Mouse (Mus musculus): ENCODE data around the gene Lce1k. TPM values are rescaled to one million over a fixed set of nuclear protein-coding genes. Genes with fewer than 3 reads are reported as not detected.
A peak's percentile ranks its signal among the peaks of the same experiment; 100 is the strongest.
"Not testable (repeated sequence)": the region's sequence is repeated elsewhere in the genome, so short reads cannot be mapped to it uniquely, and the experiment has no call there.

The Lce1k gene
- total RNA-seq (2014; rRNA removed) (not detected in 2 replicates), polyA plus RNA-seq (2015; fragmentation: Nextera tagmentation; extraction: Ambion mirVana) (not detected in 2 replicates)

DNA sequence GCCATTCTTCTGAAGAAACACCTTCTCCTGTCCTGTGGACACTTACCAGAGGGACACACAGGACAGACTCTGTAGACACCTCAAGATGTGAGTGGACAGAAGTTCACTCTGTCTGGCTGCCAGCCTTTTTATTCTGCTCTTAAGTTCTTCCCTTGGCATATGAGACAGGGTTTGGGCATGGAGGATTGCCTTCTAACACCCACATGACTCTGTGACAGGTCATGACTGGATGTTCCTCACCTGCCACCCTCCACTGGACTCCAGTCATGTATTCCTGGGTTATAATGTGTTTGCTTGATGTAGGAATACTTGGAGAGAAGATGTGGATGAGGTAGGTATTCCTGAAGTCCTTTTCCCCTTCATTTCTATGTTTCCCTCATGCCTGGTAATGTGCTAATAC is at the start of gene Lce1k:
Lce1k (minus strand) TSS at position 101 of the 400 bp plus-strand sequence.
- no peak within 1 kb of the TSS for H3K4me2 ChIP-seq (ENCODE audit: low read depth, low read length)
- no peaks in the 10 kb centered on the region for H3K4me1 ChIP-seq (ENCODE audit: insufficient read depth, low read length)
- no peak within 1 kb of the TSS for H3K9ac ChIP-seq (replicated peaks; ENCODE audit: low read length)
- H3K27me3 ChIP-seq (ENCODE audit: insufficient read depth, low read length): no peaks in the 10 kb centered on the region
- TF ChIP-seq CTCF (IDR thresholded peaks at IDR 0.05; ENCODE audit: low read depth): no peak
- no peak within 1 kb of the TSS for H3K27ac ChIP-seq
- no peak for DNase-seq (ENCODE audit: low spot score)
- H3K4me3 ChIP-seq (ENCODE audit: low read length): no peak within 1 kb of the TSS
- H3K36me3 ChIP-seq (ENCODE audit: insufficient read depth, low read length): no peaks in the 10 kb centered on the region
- no peak for ATAC-seq
- H3K9me3 ChIP-seq (ENCODE audit: low read length): no peaks in the 10 kb centered on the region

DNA sequence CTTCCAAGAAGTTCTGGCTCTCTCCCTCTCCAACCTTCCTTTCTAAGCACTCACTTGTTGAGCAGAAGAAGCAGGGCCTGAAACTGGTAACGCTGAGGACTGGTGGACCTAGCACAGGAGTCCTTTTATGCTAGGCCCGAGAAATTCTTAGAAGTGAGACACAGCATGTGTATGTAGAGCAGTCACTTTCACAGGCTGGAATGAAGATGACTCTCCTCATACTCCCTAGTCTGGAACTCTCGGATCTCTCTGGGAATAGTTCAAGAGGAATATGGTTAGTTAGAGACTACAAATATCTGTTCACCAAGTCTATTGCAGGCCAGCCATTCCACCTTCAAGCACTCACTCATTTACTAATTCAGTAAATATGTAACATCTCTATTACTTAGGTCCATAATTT is 43.5 kb upstream of the Lce1k start, which contains the start of gene Lce1l:
Lce1l (minus strand) TSS at position 101 of the 400 bp plus-strand sequence.
- ATAC-seq (no peak), DNase-seq (ENCODE audit: low spot score) (no peak)
- H3K4me2 ChIP-seq (ENCODE audit: low read depth, low read length): no peak within 1 kb of the TSS
- WGBS: 89% methylated on average over 3 of the region's 3 CpGs
- H3K36me3 ChIP-seq (ENCODE audit: insufficient read depth, low read length): no peaks in the 10 kb centered on the region
- H3K9me3 ChIP-seq (ENCODE audit: low read length): no peaks in the 10 kb centered on the region
- no peak for TF ChIP-seq CTCF (IDR thresholded peaks at IDR 0.05; ENCODE audit: low read depth)
- H3K4me3 ChIP-seq (ENCODE audit: low read length): no peak within 1 kb of the TSS
- H3K27ac ChIP-seq: no peak within 1 kb of the TSS
- H3K27me3 ChIP-seq (ENCODE audit: insufficient read depth, low read length): no peaks in the 10 kb centered on the region
- H3K9ac ChIP-seq (replicated peaks; ENCODE audit: low read length): no peak within 1 kb of the TSS
- H3K4me1 ChIP-seq (ENCODE audit: insufficient read depth, low read length): no peaks in the 10 kb centered on the region

DNA sequence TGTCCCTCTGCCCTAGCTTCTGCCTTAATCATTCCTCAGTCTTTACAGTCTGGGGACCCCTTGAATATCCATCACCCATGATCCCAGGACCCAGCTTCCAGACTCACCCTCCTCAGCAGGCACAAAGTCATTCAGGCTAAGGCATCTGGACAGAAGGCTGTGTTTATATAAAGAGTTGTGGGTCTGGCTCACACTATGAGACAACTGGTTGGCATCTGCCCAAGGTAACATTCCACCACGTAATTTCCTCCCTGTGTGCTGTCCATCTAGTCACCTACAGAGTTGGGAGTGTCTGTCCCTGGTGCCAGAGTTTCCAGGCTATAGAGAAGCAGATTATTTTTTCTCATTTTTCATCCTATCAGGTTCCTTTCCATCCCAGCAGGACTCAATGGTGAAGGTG is 19.4 kb upstream of the Lce1k start, which contains the start of gene Kprp:
Kprp (minus strand) TSS at position 140 of the 400 bp plus-strand sequence.
- H3K27me3 ChIP-seq (ENCODE audit: insufficient read depth, low read length): no peaks in the 10 kb centered on the region
- H3K4me1 ChIP-seq (ENCODE audit: insufficient read depth, low read length): no peaks in the 10 kb centered on the region
- H3K4me3 ChIP-seq (ENCODE audit: low read length): no peak within 1 kb of the TSS
- no peak within 1 kb of the TSS for H3K4me2 ChIP-seq (ENCODE audit: low read depth, low read length)
- TF ChIP-seq CTCF (IDR thresholded peaks at IDR 0.05; ENCODE audit: low read depth): no peak
- no peak within 1 kb of the TSS for H3K27ac ChIP-seq
- 31% methylated on average over 1 of the region's 1 CpGs for WGBS
- no peaks in the 10 kb centered on the region for H3K9me3 ChIP-seq (ENCODE audit: low read length)
- no peaks in the 10 kb centered on the region for H3K36me3 ChIP-seq (ENCODE audit: insufficient read depth, low read length)
- DNase-seq (ENCODE audit: low spot score): no peak
- no peak for ATAC-seq
- no peak within 1 kb of the TSS for H3K9ac ChIP-seq (replicated peaks; ENCODE audit: low read length)

DNA sequence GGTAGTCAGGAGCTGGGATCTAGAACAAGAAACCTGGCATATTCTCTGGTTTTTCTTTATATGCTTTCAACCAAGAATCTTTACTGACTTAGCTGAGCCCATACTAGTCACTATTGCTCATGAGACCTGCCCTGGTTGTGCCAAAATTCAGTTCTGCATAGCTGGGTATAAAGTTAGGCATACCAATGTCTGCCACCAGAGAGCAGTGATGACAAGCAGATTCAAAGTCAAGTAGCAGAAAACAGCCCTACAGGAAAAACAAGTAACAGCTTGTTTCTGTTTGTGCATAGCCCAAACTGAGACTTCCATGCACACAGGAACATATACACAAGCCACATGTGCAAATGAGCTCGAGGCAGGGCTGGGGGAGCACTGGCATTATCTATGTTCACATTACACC is 18.1 kb upstream of the Lce1k start:
- H3K36me3 ChIP-seq (ENCODE audit: insufficient read depth, low read length): no peaks in the 10 kb centered on the region
- peak; percentile 56 for TF ChIP-seq CTCF (IDR thresholded peaks at IDR 0.05; ENCODE audit: low read depth)
- peak; percentile 35; the same call in 1 of the 2 replicates for ATAC-seq
- H3K9ac ChIP-seq (replicated peaks; ENCODE audit: low read length): no peak overlapping the region
- no peaks in the 10 kb centered on the region for H3K4me1 ChIP-seq (ENCODE audit: insufficient read depth, low read length)
- no peaks in the 10 kb centered on the region for H3K27me3 ChIP-seq (ENCODE audit: insufficient read depth, low read length)
- 24% methylated on average over 1 of the region's 1 CpGs for WGBS
- peak; percentile 22 for DNase-seq (ENCODE audit: low spot score)
- H3K4me3 ChIP-seq (ENCODE audit: low read length): no peak overlapping the region
- H3K27ac ChIP-seq: no peak overlapping the region
- no peak overlapping the region for H3K4me2 ChIP-seq (ENCODE audit: low read depth, low read length)
- H3K9me3 ChIP-seq (ENCODE audit: low read length): no peaks in the 10 kb centered on the region

DNA sequence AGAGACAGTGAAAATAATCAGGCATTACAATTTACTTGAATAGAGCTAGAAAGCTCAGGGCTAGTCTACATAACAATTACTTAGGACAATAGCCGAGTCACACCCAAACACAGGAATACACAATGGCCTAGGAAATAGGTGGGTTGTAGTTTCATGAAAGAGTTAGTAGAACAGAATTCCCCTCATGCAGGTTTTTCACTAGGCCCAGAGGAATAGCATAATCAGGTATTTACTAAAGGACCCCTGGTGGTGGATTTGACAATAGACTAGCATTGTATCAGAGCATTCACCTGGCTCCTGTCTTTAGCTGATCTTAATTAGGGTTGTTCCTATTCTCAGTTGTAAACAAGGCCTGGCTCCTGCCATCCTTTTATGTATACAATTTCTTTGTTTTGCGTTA is 8.3 kb upstream of the Lce1k start:
- not testable (repeated sequence) for H3K36me3 ChIP-seq (ENCODE audit: insufficient read depth, low read length); H3K27ac ChIP-seq; H3K9ac ChIP-seq (replicated peaks; ENCODE audit: low read length); H3K4me1 ChIP-seq (ENCODE audit: insufficient read depth, low read length); ATAC-seq; DNase-seq (ENCODE audit: low spot score); H3K4me2 ChIP-seq (ENCODE audit: low read depth, low read length); H3K27me3 ChIP-seq (ENCODE audit: insufficient read depth, low read length); H3K9me3 ChIP-seq (ENCODE audit: low read length); H3K4me3 ChIP-seq (ENCODE audit: low read length)
- 92% methylated on average over 2 of the region's 2 CpGs for WGBS

DNA sequence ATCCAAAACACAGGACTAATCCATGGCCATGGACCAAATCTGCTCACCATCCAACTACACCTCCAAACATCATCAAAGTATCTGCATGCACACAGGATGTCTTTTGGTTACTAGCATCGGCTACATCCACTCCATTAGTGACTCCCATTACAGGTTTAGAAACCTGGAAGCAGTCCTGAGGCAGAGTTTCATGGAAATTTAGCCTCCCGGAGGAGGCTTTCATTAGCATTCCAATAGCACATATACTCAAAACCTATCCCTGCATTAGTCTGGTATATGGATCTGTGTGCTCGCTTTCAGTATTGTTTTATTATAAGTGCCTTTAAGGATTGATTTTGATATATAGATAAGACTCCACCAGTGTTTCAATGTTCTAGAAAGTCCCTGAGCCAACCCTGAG is 7.9 kb upstream of the Lce1k start:
- H3K4me2 ChIP-seq (ENCODE audit: low read depth, low read length): no peak overlapping the region
- H3K36me3 ChIP-seq (ENCODE audit: insufficient read depth, low read length): no peaks in the 10 kb centered on the region
- H3K4me1 ChIP-seq (ENCODE audit: insufficient read depth, low read length): no peaks in the 10 kb centered on the region
- no peaks in the 10 kb centered on the region for H3K9me3 ChIP-seq (ENCODE audit: low read length)
- no peaks in the 10 kb centered on the region for H3K27me3 ChIP-seq (ENCODE audit: insufficient read depth, low read length)
- no peak for TF ChIP-seq CTCF (IDR thresholded peaks at IDR 0.05; ENCODE audit: low read depth)
- no peak for DNase-seq (ENCODE audit: low spot score)
- H3K9ac ChIP-seq (replicated peaks; ENCODE audit: low read length): no peak overlapping the region
- 90% methylated on average over 3 of the region's 3 CpGs for WGBS
- ATAC-seq: no peak
- no peak overlapping the region for H3K4me3 ChIP-seq (ENCODE audit: low read length)
- H3K27ac ChIP-seq: no peak overlapping the region

DNA sequence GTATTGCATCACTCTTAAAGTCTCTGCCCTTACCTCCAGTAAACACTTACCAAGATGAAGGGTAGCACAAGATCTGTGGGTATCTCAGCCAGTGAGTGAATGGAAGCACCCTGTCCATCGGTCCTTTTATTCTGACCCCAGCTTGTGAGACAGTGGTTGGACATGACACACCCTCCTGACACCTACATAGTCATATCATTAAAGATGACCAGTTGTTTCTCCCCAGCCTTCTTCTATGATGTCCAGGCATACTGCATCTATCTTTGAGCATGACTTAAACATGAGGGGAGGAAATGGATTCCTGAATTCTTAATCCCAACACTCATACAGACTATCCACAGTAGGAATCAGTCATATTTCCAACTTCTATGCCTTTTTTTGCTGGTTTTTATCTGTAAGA is 17.3 kb downstream of the Lce1k start, which contains the start of gene Lce1j:
Lce1j (minus strand) TSS at position 101 of the 400 bp plus-strand sequence.
- Histone ChIP-seq H3K9ac (replicated peaks; ENCODE audit: low read length) (no peak within 1 kb of the TSS), H3K4me1 (ENCODE audit: insufficient read depth, low read length) (no peaks in the 10 kb centered on the region), H3K27me3 (ENCODE audit: insufficient read depth, low read length) (no peaks in the 10 kb centered on the region), H3K27ac (no peak within 1 kb of the TSS), H3K9me3 (ENCODE audit: low read length) (no peaks in the 10 kb centered on the region), H3K4me3 (ENCODE audit: low read length) (no peak within 1 kb of the TSS), H3K4me2 (ENCODE audit: low read depth, low read length) (no peak within 1 kb of the TSS), H3K36me3 (ENCODE audit: insufficient read depth, low read length) (no peaks in the 10 kb centered on the region)
- ATAC-seq (no peak), DNase-seq (ENCODE audit: low spot score) (no peak)
- no peak for TF ChIP-seq CTCF (IDR thresholded peaks at IDR 0.05; ENCODE audit: low read depth)
- 92% methylated on average over 1 of the region's 1 CpGs for WGBS
